Mouse (Mus musculus) forebrain, postnatal 0 days (tissue): ENCODE measurements around the gene Jazf1. TPM values are rescaled to one million over a fixed set of nuclear protein-coding genes. Genes with fewer than 3 reads are reported as not detected.

Experiments
- ATAC-seq: fragments of 200-750 bp; cut with Nextera tagmentation; 2 replicates; pipeline ENCODE4 v1.8.0; 2017; ENCODE audit warnings: mild to moderate bottlenecking, moderate library complexity
- DNase-seq: peaks from one replicate; pipeline ENCODE4 v3.0.0-alpha.2; 2015
- H3K27ac ChIP-seq: fragments of 300-500 bp; sonication (generic); 2 replicates; pipeline ENCODE4 v1.5.1; 2014; ENCODE audit warnings: low read depth, mild to moderate bottlenecking, antibody characterized with exemption, low read length, moderate library complexity, mixed read lengths
- H3K27me3 ChIP-seq: fragments of 300-500 bp; sonication (generic); 2 replicates; pipeline ENCODE4 v1.6.1; 2014; ENCODE audit warnings: mild to moderate bottlenecking, low read length, mixed read lengths; ENCODE audit not compliant: insufficient read depth
- H3K36me3 ChIP-seq: fragments of 300-500 bp; sonication (generic); 2 replicates; pipeline ENCODE4 v1.6.1; 2014; ENCODE audit warnings: mild to moderate bottlenecking, moderate library complexity; ENCODE audit not compliant: insufficient read depth
- H3K4me1 ChIP-seq: fragments of 300-500 bp; sonication (generic); 2 replicates; pipeline ENCODE4 v1.6.1; 2014; ENCODE audit warnings: antibody characterized with exemption; ENCODE audit not compliant: insufficient read depth
- H3K4me2 ChIP-seq: fragments of 300-500 bp; sonication (generic); 2 replicates; pipeline ENCODE4 v1.6.1; 2014; ENCODE audit warnings: low read depth, mild to moderate bottlenecking, moderate library complexity
- H3K4me3 ChIP-seq: fragments of 300-500 bp; sonication (generic); 2 replicates; pipeline ENCODE4 v1.5.1; 2014; ENCODE audit warnings: low read depth, low read length, mixed read lengths
- H3K9ac ChIP-seq: fragments of 300-500 bp; sonication (generic); 2 replicates; pipeline ENCODE4 v1.6.1; 2014; ENCODE audit warnings: mild to moderate bottlenecking
- H3K9me3 ChIP-seq: fragments of 300-500 bp; sonication (generic); 2 replicates; pipeline ENCODE4 v1.6.1; 2016; ENCODE audit warnings: low read length
- CTCF ChIP-seq: sonication (generic); IDR thresholded peaks from 2 replicates; pipeline ENCODE4 v1.5.1; 2016; ENCODE audit warnings: antibody characterized with exemption, control low read depth, low read depth
- WGBS: fragments of 180-500 bp; shearing (Covaris S2); extraction: QIAGEN DNeasy Blood & Tissue Kit; methylation state at CpG from one replicate; pipeline ENCODE4 v1.1.7; 2014; 5-methylcytosine and 5-hydroxymethylcytosine counted together
- polyA plus RNA-seq: library from polyadenylated mRNA; unstranded; fragments of >200 nt; fragmentation: Nextera tagmentation; extraction: Ambion mirVana; gene quantifications from 2 replicates; pipeline ENCODE4 v1.2.1, GENCODE M21; 2015
- total RNA-seq: library from RNA; depleted of rRNA; stranded (reverse); fragments of >200 nt; gene quantifications from 2 replicates; pipeline ENCODE4 v1.2.3, GENCODE M21; 2014

Jazf1 gene
- total and polyA plus RNA-seq, 2 experiments from 2014 or later = 50.8 to 71.7 TPM

GRCm38 (mm10) chr6:53068875-53069178, 396 bp upstream of the Jazf1 start:
- ATAC-seq (peak; percentile 1; the same call in 1 of the 2 replicates), DNase-seq (no peak)
- WGBS = 2% methylated on average over 6 of the region's 6 CpGs
- Histone ChIP-seq H3K36me3 (no peaks in the 10 kb centered on the region), H3K27me3 (no peaks in the 10 kb centered on the region), H3K27ac (peak overlapping the region; percentile 89), H3K4me1 (no peaks in the 10 kb centered on the region), H3K9ac (peak overlapping the region; percentile 97), H3K4me2 (peak overlapping the region; percentile 86), H3K9me3 (no peaks in the 10 kb centered on the region), H3K4me3 (peak overlapping the region; percentile 98)
- no peak for TF ChIP-seq CTCF

- 4% methylated on average over 39 of the region's 41 CpGs for WGBS
- Histone ChIP-seq H3K9ac (peak overlapping the region; percentile 97), H3K4me1 (no peaks in the 10 kb centered on the region), H3K27ac (peak overlapping the region; percentile 89), H3K4me3 (peak overlapping the region; percentile 98), H3K27me3 (no peaks in the 10 kb centered on the region), H3K9me3 (no peaks in the 10 kb centered on the region), H3K4me2 (peak overlapping the region; percentile 86), H3K36me3 (no peaks in the 10 kb centered on the region)
- DNase-seq (peak; percentile 40), ATAC-seq (no peak; the same call in 1 of the 2 replicates)
- TF ChIP-seq CTCF = no peak
Measured at GRCm38 (mm10) chr6:53067446-53067988, 914 bp downstream of the Jazf1 start.

- H3K4me1 ChIP-seq = no peaks in the 10 kb centered on the region
- no peak overlapping the region for H3K27ac ChIP-seq
- peak overlapping the region; percentile 98 for H3K4me3 ChIP-seq
- H3K4me2 ChIP-seq = peak overlapping the region; percentile 86
- 53% methylated on average over 3 of the region's 3 CpGs for WGBS
- DNase-seq (no peak), ATAC-seq (no peak)
- TF ChIP-seq CTCF = no peak
- no peak overlapping the region; the same call in 1 of the 2 replicates for H3K9ac ChIP-seq
- no peaks in the 10 kb centered on the region for H3K9me3 ChIP-seq
- no peaks in the 10 kb centered on the region for H3K27me3 ChIP-seq
- no peaks in the 10 kb centered on the region for H3K36me3 ChIP-seq
Measured at GRCm38 (mm10) chr6:53066978-53067377, 1.5 kb downstream of the Jazf1 start.

GRCm38 (mm10) chr6:53064070-53064469, 4.4 kb downstream of the Jazf1 start:
- WGBS = 92% methylated on average over 4 of the region's 4 CpGs

GRCm38 (mm10) chr6:53054909-53055308, 13.5 kb downstream of the Jazf1 start:
- Histone ChIP-seq H3K4me2 (no peak overlapping the region), H3K4me1 (no peaks in the 10 kb centered on the region), H3K36me3 (no peaks in the 10 kb centered on the region), H3K27me3 (no peaks in the 10 kb centered on the region), H3K4me3 (no peak overlapping the region), H3K9ac (no peak overlapping the region), H3K9me3 (no peaks in the 10 kb centered on the region), H3K27ac (no peak overlapping the region)
- no peak for TF ChIP-seq CTCF
- 62% methylated on average over 2 of the region's 2 CpGs for WGBS
- ATAC-seq (no peak), DNase-seq (no peak)

More at GRCm38 (mm10) chr6:53064070-53064469, 4.4 kb downstream of the Jazf1 start:
- H3K27ac ChIP-seq = no peak overlapping the region
- no peak overlapping the region for H3K4me3 ChIP-seq
- H3K4me1 ChIP-seq = no peaks in the 10 kb centered on the region
- no peaks in the 10 kb centered on the region for H3K9me3 ChIP-seq
- DNase-seq (no peak), ATAC-seq (no peak)
- no peak for TF ChIP-seq CTCF
- H3K4me2 ChIP-seq = no peak overlapping the region
- no peaks in the 10 kb centered on the region for H3K27me3 ChIP-seq
- H3K9ac ChIP-seq = no peak overlapping the region
- no peaks in the 10 kb centered on the region for H3K36me3 ChIP-seq

- WGBS = 90% methylated on average over 2 of the region's 2 CpGs
- H3K36me3 ChIP-seq = 0 out of 2 replicates have a peak, but pooled peaks cover 3% of the 10 kb centered on the region
- no peaks in the 10 kb centered on the region for H3K4me1 ChIP-seq
- no peak for DNase-seq
- H3K4me2 ChIP-seq = no peak overlapping the region
- no peaks in the 10 kb centered on the region for H3K27me3 ChIP-seq
- H3K4me3 ChIP-seq = no peak overlapping the region
- H3K9ac ChIP-seq = no peak overlapping the region
- ATAC-seq = no peak
- H3K27ac ChIP-seq = no peak overlapping the region
- H3K9me3 ChIP-seq = no peaks in the 10 kb centered on the region
- TF ChIP-seq CTCF = no peak
Measured at GRCm38 (mm10) chr6:53045501-53045900, 22.9 kb downstream of the Jazf1 start.

GRCm38 (mm10) chr6:53038176-53038575, 30.3 kb downstream of the Jazf1 start:
- no peak for ATAC-seq
- Histone ChIP-seq H3K36me3 (peaks cover 3% of the 10 kb centered on the region; the same call in 1 of the 2 replicates), H3K27me3 (no peaks in the 10 kb centered on the region), H3K9ac (no peak overlapping the region), H3K4me3 (no peak overlapping the region), H3K4me2 (no peak overlapping the region), H3K9me3 (no peaks in the 10 kb centered on the region), H3K27ac (no peak overlapping the region), H3K4me1 (no peaks in the 10 kb centered on the region)
- 83% methylated on average over 3 of the region's 3 CpGs for WGBS
- no peak for DNase-seq
- no peak for TF ChIP-seq CTCF
